Mouse (Mus musculus) C3H10T1/2 (cell line): ENCODE data around the gene Reep3. TPM values are rescaled to one million over a fixed set of nuclear protein-coding genes. Genes with fewer than 3 reads are reported as not detected.

ENCODE experiments used
- polyA plus RNA-seq, 2 experiments: library from polyadenylated mRNA; unstranded; fragments of >200 nt; fragmentation: generic; extraction: Trizol; gene quantifications; one replicate each; pipeline ENCODE4 v1.2.1; 2012; ENCODE audit warnings: missing spikeins in 2 of 2

Reep3 gene
- 10 to 100 TPM in 1 of 2 experiments, 1 to 10 TPM in 1; 5.2 to 11.4 TPM for polyA plus RNA-seq

DNA sequence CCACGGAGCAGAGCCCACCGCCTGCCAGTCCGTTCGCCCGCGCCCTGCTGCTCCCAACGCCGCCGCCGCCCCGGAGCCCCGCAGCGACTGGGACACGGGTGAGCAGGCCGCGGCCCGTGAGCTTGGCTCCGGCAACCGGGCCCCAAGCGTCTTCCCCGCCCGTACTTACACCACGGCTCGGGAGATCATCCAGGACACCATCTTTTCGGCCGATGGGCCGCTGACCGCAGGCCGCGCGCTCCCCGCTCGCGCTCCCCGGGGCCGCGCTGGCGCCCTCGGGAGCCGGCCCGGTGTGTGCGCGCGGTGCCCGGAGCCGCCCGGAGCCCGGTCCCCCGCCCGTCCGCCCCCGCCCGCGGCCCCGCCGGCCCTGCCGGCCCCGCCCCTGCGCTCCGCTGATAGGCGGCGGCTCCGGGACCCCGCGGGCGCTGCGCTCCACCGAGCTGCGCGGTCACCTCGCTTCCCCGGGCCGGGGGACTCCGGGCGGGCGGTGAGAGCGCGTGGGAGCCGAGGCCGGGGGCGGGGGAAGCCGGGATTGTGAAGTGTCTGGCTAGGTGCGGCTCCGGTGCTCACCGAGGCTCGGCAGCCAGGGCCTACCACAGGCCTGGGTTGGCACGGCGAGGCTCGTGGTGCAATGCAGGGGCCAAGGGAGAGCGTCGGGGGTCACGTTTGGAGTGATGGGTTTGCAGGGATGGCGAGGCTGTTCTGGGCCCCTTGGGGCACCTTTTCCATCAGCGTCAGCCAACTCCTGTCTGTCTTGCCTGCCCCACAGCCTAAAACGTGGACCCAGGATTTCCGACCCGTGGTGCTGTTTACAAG, at the start of gene Reep3:
Reep3 (minus strand) TSS at position 325 of the 816 bp plus-strand sequence.

DNA sequence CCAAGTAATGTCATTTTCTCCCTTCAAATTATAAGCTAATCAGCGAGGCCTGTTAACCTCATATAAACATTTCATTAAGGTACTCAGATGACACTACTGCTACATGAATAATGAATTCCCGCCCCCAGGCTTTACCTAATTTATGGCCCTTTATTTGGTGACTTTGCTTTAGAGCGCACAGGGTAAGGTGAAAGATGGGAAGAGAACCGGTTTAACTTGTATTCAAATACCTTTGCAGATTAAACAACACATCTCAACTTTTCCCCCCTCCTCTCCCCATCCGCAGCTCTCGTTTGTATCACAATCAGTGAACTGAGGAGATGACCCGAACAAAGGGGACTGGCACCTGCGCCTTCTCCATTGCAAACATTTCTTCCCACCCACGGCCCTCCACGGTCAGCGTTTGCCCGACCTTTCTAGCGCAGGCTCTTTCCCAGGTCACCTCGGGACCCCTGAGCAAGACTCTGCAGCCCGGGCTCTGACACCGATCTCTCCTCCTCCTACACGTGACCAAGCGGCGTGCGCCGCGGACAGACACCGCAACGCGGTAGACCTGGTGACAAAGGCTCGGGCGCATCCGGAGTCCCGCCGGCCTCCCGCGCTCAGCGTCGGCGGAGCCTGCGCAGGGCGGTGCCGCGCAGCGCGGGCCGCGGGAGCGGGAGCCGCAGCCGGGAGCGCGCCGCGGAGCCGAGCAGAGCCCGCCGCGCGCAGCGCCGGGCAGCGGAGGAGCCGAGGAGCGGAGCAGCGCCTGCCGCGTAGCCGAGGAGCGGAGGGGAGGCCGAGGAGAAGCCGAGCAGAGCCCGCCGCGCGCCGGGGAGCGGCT, 736 bp downstream of the Reep3 start, which contains the start of gene Jmjd1c:
Jmjd1c (plus strand) TSS at position 328 of the 823 bp plus-strand sequence.

Other genes starting within 250 kb of the Reep3 start
- 1 to 10 TPM in 1 of 2 experiments, under 1 TPM in 1; 0.22 to 4.3 TPM for gene Jmjd1c, start 820 bp downstream of the Reep3 start, polyA plus RNA-seq
- 10 to 100 TPM in 1 of 2 experiments, 1 to 10 TPM in 1; 3.0 to 12.7 TPM for gene Nrbf2, start 188.4 kb upstream of the Reep3 start, polyA plus RNA-seq